Mouse (Mus musculus) stomach, embryonic 15.5 days (tissue): Measurements from ENCODE around the gene Nfib. TPM values are rescaled to one million over a fixed set of nuclear protein-coding genes. Genes with fewer than 3 reads are reported as not detected.

ENCODE experiments used
- ATAC-seq: fragments of 200-750 bp; cut with Nextera tagmentation; 2 replicates; pipeline ENCODE4 v1.8.0; 2017; ENCODE audit warnings: low read depth, moderate number of reproducible peaks, moderate TSS enrichment; ENCODE audit not compliant: insufficient read depth, low FRiP score
- H3K27ac ChIP-seq: fragments of 300-500 bp; sonication (generic); 2 replicates; pipeline ENCODE4 v1.5.1; 2015; ENCODE audit warnings: mild to moderate bottlenecking, inconsistent platforms
- H3K27me3 ChIP-seq: fragments of 300-500 bp; sonication (generic); replicated peaks from 2 replicates; pipeline ENCODE4 v1.6.1; 2015; ENCODE audit warnings: inconsistent platforms
- H3K36me3 ChIP-seq: fragments of 300-500 bp; sonication (generic); 2 replicates; pipeline ENCODE4 v1.6.1; 2015; ENCODE audit warnings: inconsistent platforms
- H3K4me1 ChIP-seq: fragments of 300-500 bp; sonication (generic); 2 replicates; pipeline ENCODE4 v1.6.1; 2015; ENCODE audit warnings: inconsistent platforms
- H3K4me2 ChIP-seq: fragments of 300-500 bp; sonication (generic); 2 replicates; pipeline ENCODE4 v1.6.1; 2015; ENCODE audit warnings: mild to moderate bottlenecking, inconsistent platforms
- H3K4me3 ChIP-seq: fragments of 300-500 bp; sonication (generic); replicated peaks from 2 replicates; pipeline ENCODE4 v1.5.1; 2015; ENCODE audit warnings: inconsistent platforms
- H3K9ac ChIP-seq: fragments of 300-500 bp; sonication (generic); 2 replicates; pipeline ENCODE4 v1.6.1; 2015; ENCODE audit warnings: inconsistent platforms
- H3K9me3 ChIP-seq: fragments of 300-500 bp; sonication (generic); 2 replicates; pipeline ENCODE4 v1.6.1; 2016; ENCODE audit warnings: inconsistent platforms
- WGBS: fragments of 180-500 bp; shearing (Covaris S2); methylation state at CpG from one replicate; pipeline ENCODE4 v1.1.7; 2015; 5-methylcytosine and 5-hydroxymethylcytosine counted together
- polyA plus RNA-seq: library from polyadenylated mRNA; unstranded; fragments of >200 nt; fragmentation: Nextera tagmentation; extraction: Ambion mirVana; gene quantifications from 2 replicates; pipeline ENCODE4 v1.2.1, GENCODE M21; 2015

The Nfib gene
- polyA plus RNA-seq, 1 experiment from 2014 or later, result 56.5 TPM

- Histone ChIP-seq H3K9ac (no peak overlapping the region), H3K4me1 (no peaks in the 10 kb centered on the region), H3K27me3 (no peaks in the 10 kb centered on the region), H3K27ac (no peak overlapping the region), H3K4me2 (no peak overlapping the region), H3K36me3 (no peaks in the 10 kb centered on the region), H3K9me3 (no peaks in the 10 kb centered on the region), H3K4me3 (no peak overlapping the region)
- 54% methylated on average over 12 of the region's 12 CpGs for WGBS
- no peak for ATAC-seq
Observed at GRCm38 (mm10) chr4:82684088-82684715, 21.3 kb downstream of the Nfib start.

- no peaks in the 10 kb centered on the region for H3K9me3 ChIP-seq
- WGBS, result 84% methylated on average over 6 of the region's 6 CpGs
Observed at GRCm38 (mm10) chr4:82683583-82683982, 22.0 kb downstream of the Nfib start.

GRCm38 (mm10) chr4:82676104-82676503 lies 29.4 kb downstream of the Nfib start:
- WGBS, result 85% methylated on average over 2 of the region's 2 CpGs
- no peak overlapping the region for H3K4me3 ChIP-seq
- no peak for ATAC-seq

More at GRCm38 (mm10) chr4:82683583-82683982, 22.0 kb downstream of the Nfib start:
- Histone ChIP-seq H3K36me3 (no peaks in the 10 kb centered on the region), H3K4me3 (no peak overlapping the region), H3K27me3 (no peaks in the 10 kb centered on the region), H3K9ac (no peak overlapping the region), H3K4me2 (no peak overlapping the region), H3K27ac (no peak overlapping the region), H3K4me1 (no peaks in the 10 kb centered on the region)
- ATAC-seq, result no peak

GRCm38 (mm10) chr4:82667271-82667872 lies 38.2 kb downstream of the Nfib start:
- H3K4me2 ChIP-seq, result no peak overlapping the region
- H3K27me3 ChIP-seq, result no peaks in the 10 kb centered on the region
- H3K9ac ChIP-seq, result no peak overlapping the region
- WGBS, result 86% methylated on average over 3 of the region's 3 CpGs
- H3K4me3 ChIP-seq, result no peak overlapping the region
- no peaks in the 10 kb centered on the region for H3K9me3 ChIP-seq
- H3K4me1 ChIP-seq, result no peaks in the 10 kb centered on the region
- H3K36me3 ChIP-seq, result no peaks in the 10 kb centered on the region
- H3K27ac ChIP-seq, result no peak overlapping the region
- no peak for ATAC-seq

More at GRCm38 (mm10) chr4:82676104-82676503, 29.4 kb downstream of the Nfib start:
- Histone ChIP-seq H3K36me3 (no peaks in the 10 kb centered on the region), H3K9me3 (no peaks in the 10 kb centered on the region), H3K4me2 (no peak overlapping the region), H3K4me1 (no peaks in the 10 kb centered on the region), H3K27me3 (no peaks in the 10 kb centered on the region), H3K9ac (no peak overlapping the region), H3K27ac (no peak overlapping the region)

GRCm38 (mm10) chr4:82664436-82664835 lies 41.1 kb downstream of the Nfib start:
- WGBS, result 73% methylated on average over 7 of the region's 7 CpGs
- Histone ChIP-seq H3K27ac (no peak overlapping the region), H3K36me3 (no peaks in the 10 kb centered on the region), H3K4me1 (no peaks in the 10 kb centered on the region), H3K4me2 (no peak overlapping the region), H3K9me3 (no peaks in the 10 kb centered on the region), H3K4me3 (no peak overlapping the region), H3K9ac (no peak overlapping the region), H3K27me3 (no peaks in the 10 kb centered on the region)
- no peak for ATAC-seq

GRCm38 (mm10) chr4:82663749-82664381 lies 41.7 kb downstream of the Nfib start:
- no peaks in the 10 kb centered on the region for H3K36me3 ChIP-seq
- H3K9me3 ChIP-seq, result no peaks in the 10 kb centered on the region
- H3K4me3 ChIP-seq, result no peak overlapping the region
- no peak for ATAC-seq
- 72% methylated on average over 6 of the region's 6 CpGs for WGBS
- H3K27ac ChIP-seq, result no peak overlapping the region
- no peak overlapping the region for H3K4me2 ChIP-seq
- no peaks in the 10 kb centered on the region for H3K4me1 ChIP-seq
- H3K27me3 ChIP-seq, result no peaks in the 10 kb centered on the region
- no peak overlapping the region for H3K9ac ChIP-seq

- Histone ChIP-seq H3K4me2 (no peak overlapping the region), H3K4me3 (no peak overlapping the region), H3K36me3 (no peaks in the 10 kb centered on the region), H3K9me3 (no peaks in the 10 kb centered on the region), H3K27ac (no peak overlapping the region), H3K4me1 (no peaks in the 10 kb centered on the region), H3K9ac (no peak overlapping the region), H3K27me3 (no peaks in the 10 kb centered on the region)
- ATAC-seq, result no peak
- 61% methylated on average over 3 of the region's 3 CpGs for WGBS
Observed at GRCm38 (mm10) chr4:82662626-82663025, 42.9 kb downstream of the Nfib start.

- Histone ChIP-seq H3K4me2 (no peak overlapping the region), H3K4me1 (no peaks in the 10 kb centered on the region), H3K36me3 (no peaks in the 10 kb centered on the region), H3K9me3 (no peaks in the 10 kb centered on the region), H3K9ac (no peak overlapping the region), H3K4me3 (no peak overlapping the region), H3K27me3 (no peaks in the 10 kb centered on the region), H3K27ac (no peak overlapping the region)
- ATAC-seq, result no peak
- 46% methylated on average over 9 of the region's 9 CpGs for WGBS
Observed at GRCm38 (mm10) chr4:82662222-82662621, 43.3 kb downstream of the Nfib start.

GRCm38 (mm10) chr4:82661215-82661614 lies 44.3 kb downstream of the Nfib start:
- H3K9ac ChIP-seq, result no peak overlapping the region
- no peaks in the 10 kb centered on the region for H3K36me3 ChIP-seq
- ATAC-seq, result no peak
- no peaks in the 10 kb centered on the region for H3K27me3 ChIP-seq
- H3K4me3 ChIP-seq, result no peak overlapping the region
- H3K27ac ChIP-seq, result no peak overlapping the region
- no peak overlapping the region for H3K4me2 ChIP-seq
- H3K4me1 ChIP-seq, result no peaks in the 10 kb centered on the region
- H3K9me3 ChIP-seq, result no peaks in the 10 kb centered on the region
- 92% methylated on average over 7 of the region's 7 CpGs for WGBS

GRCm38 (mm10) chr4:82645679-82646078 lies 59.9 kb downstream of the Nfib start:
- H3K4me2 ChIP-seq, result no peak overlapping the region
- WGBS, result 78% methylated on average over 5 of the region's 5 CpGs
- no peak for ATAC-seq
- no peak overlapping the region for H3K9ac ChIP-seq
- H3K9me3 ChIP-seq, result no peaks in the 10 kb centered on the region
- no peaks in the 10 kb centered on the region for H3K4me1 ChIP-seq
- H3K27ac ChIP-seq, result no peak overlapping the region
- H3K36me3 ChIP-seq, result no peaks in the 10 kb centered on the region
- no peaks in the 10 kb centered on the region for H3K27me3 ChIP-seq
- H3K4me3 ChIP-seq, result no peak overlapping the region

GRCm38 (mm10) chr4:82644797-82645196 lies 60.8 kb downstream of the Nfib start:
- Histone ChIP-seq H3K27me3 (no peaks in the 10 kb centered on the region), H3K4me3 (no peak overlapping the region), H3K9ac (no peak overlapping the region), H3K4me2 (no peak overlapping the region), H3K9me3 (no peaks in the 10 kb centered on the region), H3K27ac (no peak overlapping the region), H3K36me3 (no peaks in the 10 kb centered on the region), H3K4me1 (no peaks in the 10 kb centered on the region)
- WGBS, result 82% methylated on average over 9 of the region's 9 CpGs
- ATAC-seq, result no peak

GRCm38 (mm10) chr4:82643734-82644085 lies 61.8 kb downstream of the Nfib start:
- Histone ChIP-seq H3K9ac (no peak overlapping the region), H3K9me3 (no peaks in the 10 kb centered on the region)

More at GRCm38 (mm10) chr4:82643734-82644085, 61.8 kb downstream of the Nfib start:
- ATAC-seq, result no peak
- Histone ChIP-seq H3K27ac (no peak overlapping the region), H3K4me2 (no peak overlapping the region), H3K27me3 (no peaks in the 10 kb centered on the region), H3K36me3 (no peaks in the 10 kb centered on the region), H3K4me1 (no peaks in the 10 kb centered on the region), H3K4me3 (no peak overlapping the region)
- 83% methylated on average over 5 of the region's 5 CpGs for whole genome bisulfite sequencing
